Mouse (Mus musculus) spleen, postnatal 36 days (tissue): ENCODE measurements at regions not wholly inside any gene's neighbourhood (a gene's known extent, or its start where the extent isn't known, plus 50 kb on each side); places are given as distances from the start of the nearest gene placed in this dataset.
A peak's percentile ranks its signal among the peaks of the same experiment; 100 is the strongest.
"Not testable (repeated sequence)": the region's sequence is repeated elsewhere in the genome, so short reads cannot be mapped to it uniquely, and the experiment has no call there.

Experiments used
- DNase-seq, 2 experiments: peaks; one replicate each; pipeline ENCODE4 v3.0.0; 2022; ENCODE audit warnings: low spot score in 2 of 2, mixed read lengths in 1 of 2

DNA sequence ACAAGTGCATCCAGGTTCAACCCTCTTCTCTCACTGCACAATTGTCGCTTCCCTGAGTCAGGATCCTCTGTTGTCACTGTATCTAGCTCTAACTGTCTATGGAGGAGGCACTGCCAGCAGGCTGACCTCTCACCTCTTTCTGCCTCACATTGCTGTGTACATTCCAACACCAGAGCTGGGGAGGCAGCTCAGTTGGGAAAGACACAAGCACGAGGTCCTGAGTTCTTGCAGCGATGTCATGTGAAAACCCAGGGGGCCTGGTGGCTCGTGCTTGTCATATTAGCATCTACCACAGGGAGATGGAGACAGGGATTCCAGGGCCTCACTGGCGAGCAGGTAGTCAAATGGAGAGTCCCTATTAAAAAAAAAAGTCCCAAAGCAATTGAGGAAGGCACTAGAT lies 334.2 kb downstream of the Diras2 start:
- DNase-seq, result no peak

DNA sequence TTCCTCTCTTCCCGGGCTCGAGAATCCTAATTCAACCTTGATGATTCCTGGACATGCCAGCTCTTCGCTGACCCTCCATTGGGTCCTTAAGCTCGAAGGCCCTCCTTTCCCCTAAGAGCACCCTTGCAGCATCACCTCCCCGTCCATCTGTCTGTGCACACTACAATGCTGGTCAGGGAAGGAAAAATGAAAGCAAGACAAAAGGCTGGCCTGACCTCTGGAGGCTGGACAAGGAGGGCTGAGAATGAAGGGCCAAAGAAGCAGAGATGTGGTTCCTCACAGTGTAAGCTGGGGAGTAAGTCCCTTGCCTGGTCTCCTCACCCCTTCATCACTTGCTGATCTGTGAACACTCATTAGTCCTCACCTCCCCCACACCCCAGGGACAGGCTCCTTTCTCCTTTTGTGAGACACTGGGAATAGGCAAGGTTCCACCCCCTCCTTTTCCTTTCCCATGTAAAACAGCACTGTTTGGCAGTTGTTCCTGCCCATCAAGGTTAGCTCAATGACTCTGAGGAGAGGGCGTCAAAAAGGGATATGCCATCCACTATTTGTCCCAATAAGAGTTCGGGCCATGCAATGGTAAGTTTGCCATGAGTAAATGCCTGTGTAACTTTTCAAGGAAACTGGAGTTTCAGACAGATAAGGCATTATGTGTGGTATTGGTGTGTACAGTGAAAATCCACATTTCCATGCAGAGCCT lies 332.3 kb downstream of the Diras2 start:
- no peak for DNase-seq

DNA sequence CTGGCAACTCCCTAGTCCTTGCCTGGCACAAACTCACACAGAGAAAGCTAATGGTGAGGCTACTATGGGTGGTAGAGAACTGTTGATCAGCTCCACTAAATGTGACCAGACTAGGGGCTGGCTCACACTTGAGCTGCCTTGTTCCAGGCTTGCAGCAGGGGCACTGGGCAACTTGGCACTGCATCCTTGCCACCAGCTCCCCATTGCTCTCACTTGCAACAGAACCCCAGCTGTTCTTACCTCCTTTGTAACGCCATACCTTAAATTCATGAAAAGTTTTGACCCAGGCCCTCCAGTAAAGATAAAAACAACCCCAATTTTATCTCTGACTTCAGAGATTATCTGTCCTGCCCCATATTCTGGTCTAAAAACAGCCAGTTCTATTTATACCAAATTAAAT lies 328.7 kb downstream of the Diras2 start:
- no peak for DNase-seq

DNA sequence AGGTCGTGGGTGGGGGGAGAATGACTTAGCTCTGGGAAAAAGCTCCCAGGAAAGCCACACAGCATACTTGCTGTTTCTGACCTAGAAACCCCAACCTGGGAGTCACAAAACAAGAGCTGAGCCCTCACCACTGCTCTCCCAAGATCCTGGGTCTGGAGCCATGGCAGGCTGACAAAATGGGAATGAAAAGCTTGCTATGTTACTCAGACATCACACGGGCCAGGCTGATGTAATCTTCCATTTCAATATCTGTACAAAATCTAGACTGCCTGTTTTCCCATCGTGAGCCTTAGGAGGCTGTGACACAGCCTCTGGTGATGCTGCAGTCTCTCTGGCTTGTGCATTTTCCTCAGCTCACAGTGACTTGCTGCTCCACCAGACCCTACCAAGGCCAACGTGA lies 325.1 kb downstream of the Diras2 start:
- DNase-seq, result no peak

DNA sequence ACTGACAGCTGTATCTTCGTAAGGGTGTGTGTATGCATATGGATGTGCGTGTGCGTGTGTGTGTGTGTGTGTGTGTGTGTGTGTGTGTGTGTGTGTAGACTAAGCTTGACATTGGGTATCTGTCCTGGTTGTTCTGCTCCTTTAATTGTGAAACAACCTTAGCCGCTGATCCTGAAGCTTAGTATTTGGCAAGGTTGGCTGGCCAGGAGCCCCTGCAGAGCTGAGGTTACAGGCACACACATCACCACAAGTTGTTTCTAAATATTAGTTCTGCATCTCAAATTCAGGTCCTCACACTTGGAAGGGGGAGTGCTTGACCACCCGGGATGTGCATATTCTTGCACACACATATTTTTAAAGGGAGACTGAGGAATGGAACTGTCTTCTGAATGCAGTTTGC lies 314.7 kb downstream of the Diras2 start:
- DNase-seq, result no peak

DNA sequence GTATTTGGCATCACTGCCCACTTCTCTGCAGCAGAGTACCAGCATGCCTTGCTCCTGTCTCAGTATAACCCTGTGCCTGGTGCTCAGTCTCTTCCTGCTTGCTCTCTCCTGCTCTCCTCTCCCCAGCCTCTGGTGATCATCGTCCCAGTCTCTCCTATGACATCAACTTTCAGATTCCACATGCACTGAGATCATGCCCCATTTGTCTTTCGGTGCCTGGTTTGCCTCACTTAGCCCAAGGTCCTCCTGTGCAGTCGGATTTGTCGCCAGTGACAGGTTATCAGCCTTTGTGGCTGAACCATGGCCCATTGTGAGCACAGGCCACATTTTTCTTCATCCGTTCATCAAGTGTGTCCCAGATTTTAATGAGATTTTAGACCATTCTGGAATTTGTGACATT lies 314.0 kb downstream of the Diras2 start:
- no peak for DNase-seq

DNA sequence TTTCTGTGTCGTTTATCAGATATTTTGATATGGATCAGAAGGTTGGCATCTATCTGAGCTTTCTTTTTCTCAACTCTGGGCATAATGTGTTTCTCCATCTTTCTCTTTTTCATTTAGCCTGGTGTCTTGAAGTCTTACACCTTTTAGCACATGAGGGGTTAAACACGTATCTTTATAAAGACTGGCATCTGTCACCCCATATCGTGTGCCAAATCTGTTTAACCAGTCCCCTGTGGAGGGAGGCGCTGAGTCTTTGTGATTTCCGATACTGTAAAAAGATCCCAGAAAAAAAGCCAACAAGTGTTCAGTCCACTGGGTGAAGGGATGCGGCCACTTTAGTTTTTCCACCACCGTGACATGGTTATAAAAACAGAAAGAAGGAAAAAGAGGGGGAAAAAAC lies 313.3 kb downstream of the Diras2 start:
- DNase-seq, result no peak

DNA sequence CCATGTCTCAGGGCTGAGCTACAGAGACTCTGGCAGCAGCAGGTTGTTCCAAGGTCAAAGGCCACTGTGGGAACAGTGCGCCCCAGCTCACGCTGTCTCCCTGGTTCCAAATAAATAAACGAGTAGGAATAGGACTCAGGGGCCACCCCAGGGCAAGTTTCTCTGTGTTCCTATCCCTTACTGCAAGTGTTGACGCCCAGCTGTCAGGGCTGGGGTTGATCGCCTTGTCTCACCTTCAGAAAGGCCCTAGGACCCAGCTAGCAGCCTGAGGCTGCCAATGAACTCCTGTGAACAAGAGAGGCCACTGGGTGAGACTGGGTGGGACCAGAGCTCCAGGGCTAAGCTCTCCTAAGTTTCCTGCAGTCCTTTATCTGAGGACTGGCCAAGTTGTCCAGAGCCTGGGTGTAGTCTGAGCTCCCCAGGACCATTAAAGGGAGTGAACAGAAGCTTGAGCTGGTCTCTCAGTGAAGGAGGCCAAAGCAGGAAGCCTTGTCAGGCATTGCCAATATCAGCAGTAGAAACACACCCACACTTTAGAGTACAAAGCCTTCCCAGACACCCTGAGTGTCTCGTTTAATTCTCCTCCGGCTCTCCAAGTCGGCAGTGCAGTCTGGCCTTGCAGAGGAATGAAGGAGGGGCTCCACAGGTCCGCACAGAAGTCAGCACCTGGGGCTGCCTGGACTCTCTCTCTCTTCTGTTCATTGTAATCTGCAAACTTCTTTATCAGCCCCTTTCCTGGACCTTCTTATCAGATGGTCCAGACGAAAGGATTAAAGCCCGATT lies 308.6 kb downstream of the Diras2 start:
- no peak for DNase-seq

DNA sequence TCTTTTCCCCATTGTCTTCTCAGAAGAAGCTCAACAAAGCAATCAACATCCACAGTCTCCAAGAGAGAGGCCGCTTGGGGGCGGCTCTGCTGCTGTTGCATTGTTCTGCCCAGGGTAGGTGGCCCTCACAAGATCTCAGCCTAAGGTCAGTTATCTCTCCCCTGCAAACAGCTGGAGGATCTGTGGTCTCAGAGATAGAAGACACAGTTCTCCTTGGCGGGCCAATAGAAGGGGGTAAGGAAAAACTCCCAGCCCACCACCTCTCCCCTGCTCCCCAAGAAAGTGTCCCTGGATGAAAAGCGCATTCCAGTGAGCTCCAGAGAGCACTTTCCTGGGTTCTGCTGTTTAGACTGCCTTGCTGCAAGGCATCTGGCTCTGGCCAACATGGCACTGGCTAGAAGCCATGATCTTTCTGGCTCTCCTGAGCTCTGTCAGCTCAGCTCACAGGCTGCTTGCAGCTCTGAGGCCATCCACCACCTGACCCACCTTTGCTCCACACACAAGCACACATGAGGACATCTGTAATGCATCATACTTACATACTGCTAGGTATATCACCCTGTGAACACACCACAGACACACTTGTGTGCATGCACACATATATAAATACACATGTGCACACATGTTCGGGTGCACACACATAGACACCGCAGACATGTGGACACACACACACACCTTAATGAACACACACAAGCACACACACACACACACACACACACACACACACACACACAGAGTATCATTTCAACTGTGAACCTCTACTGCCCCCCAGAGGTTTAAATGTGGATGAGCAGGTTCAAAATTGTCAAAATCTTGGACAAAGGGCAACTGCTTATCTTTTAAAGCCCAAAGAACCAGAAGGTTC lies 307.7 kb downstream of the Diras2 start:
- DNase-seq, result peak in 1 of 2 experiments; percentile 22

DNA sequence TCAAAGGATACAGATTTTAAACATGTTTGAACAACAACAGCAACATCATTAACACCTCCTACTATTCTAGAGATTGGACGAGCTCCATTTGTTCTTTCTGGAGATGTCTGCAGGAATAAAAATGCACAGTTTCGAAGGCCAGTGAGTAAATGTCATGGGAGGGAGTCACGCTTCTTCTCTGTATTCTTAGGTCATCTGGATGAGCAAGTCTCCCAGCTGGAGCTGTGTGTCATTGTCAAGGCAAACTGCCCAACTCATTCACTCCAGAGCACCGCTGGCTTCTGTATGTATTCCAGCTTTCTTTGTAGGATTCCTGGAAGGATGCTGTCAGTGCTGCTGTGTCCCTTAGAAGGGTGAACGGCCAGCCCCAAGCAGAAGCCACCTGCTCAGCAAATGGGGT lies 297.1 kb downstream of the Diras2 start:
- DNase-seq, result no peak

DNA sequence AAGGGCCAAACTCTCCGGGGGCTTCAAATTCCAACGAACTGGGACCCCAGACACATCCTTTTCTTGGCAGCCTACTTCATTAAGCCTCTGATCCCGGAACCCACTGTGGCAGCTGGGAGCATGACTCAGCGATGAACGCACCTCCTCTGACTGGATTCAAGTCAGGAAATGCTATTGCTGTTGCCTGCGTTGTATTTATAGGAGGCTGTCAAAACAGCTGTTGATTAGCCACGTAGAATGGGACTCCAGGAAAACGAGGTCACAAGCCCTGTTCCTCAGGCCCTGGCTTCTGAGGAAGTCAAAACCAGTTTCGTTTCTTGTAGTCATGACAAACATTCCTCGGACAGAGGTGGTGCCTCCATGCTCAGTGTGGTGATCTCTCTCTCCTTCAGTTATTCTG lies 295.0 kb downstream of the Diras2 start:
- no peak for DNase-seq

DNA sequence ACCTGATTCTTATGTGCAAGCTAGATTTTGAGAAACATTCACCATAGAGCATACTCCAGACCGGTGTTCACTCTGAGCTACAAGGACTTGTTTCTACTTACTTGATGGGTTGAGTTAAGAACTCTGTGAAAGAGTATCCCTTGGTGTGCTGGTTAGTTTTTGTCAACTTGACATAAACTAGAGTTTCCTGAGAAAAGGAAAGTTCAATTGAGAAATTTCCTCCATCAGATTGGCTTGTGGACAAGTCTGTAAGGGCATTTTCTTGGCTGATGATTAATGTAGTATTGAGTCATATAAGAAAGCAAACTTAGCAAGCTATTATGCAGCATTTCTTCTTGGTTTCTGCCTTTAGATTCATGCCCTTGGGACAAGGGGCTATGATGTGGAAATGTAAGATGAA lies 291.5 kb downstream of the Diras2 start:
- DNase-seq, result no peak

DNA sequence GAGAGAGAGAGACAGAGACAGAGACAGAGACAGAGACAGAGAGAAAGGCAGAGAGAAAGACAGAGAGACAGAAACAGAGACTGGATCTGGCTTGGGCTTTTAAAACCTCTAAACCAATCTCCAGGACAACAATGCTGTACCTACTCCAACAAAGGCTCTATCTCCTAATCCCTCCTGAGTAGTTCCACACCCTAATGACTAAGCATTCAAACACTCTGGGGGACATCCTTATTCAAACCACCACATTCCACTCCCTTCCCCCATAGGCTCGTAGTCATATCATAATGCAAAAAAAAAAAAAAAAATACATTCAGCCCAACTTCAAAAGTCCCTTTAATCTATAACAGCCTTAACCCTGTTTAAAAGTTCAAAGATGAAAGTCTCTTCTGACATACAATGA lies 289.3 kb downstream of the Diras2 start:
- no peak for DNase-seq

DNA sequence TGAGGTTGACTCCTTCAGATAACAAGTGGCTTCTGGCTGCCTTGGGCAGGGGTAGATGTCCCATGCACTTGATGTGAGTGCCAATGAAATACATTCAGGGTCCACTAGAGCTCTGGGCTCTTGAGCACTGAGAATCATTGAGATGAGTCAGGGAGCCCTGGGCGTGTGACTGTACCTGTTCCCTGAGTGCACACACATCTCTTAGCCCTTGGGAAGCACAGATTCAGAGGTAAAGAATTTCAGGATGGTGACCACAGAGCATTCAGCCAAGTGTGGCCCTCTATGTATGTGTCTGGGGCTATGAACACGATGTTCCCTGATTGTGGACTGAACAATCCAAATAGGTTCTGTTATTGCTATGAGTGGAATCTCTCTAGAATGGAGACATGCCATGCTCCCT lies 281.6 kb downstream of the Diras2 start:
- DNase-seq, result no peak

DNA sequence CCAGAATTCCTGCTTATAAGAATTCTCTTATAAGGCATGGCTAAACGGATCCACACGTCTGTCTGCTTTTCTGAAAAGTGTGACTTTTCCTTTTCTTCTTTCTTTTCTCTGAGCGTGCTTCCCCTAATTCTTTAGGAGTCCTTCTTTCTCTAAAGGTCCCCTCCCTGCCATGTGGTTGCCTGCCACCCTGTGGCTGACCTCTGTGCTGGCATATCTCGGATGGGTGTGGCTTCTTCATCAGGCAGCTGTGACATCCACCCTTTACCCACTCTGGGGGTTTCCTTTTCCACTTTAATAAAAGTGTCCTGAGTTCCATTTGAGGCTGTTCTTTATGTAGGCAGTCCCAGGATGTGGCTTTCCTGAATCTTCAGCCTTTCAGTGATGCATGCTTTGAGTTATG lies 280.7 kb downstream of the Diras2 start:
- DNase-seq, result peak in 1 of 2 experiments; percentile 19

DNA sequence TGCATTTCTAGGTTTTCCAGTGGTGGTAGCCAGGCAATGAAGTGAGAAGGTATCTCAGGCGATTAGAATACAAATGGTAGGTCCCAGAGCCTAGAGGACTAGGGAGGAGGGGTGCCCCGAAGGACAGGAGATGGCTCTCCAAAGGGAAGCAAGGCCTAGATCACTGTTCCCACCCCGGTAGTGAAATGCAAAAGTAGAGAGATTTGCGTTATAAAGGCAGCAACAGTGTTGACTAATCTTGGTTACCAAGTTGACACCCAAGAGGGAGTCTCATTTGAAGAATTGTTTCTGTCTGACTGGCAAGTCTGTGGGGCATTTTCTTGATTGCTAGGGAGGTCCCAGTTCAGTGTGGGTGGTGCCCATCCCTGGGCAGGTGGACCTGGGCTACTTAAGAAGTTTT lies 278.8 kb downstream of the Diras2 start:
- DNase-seq, result no peak

DNA sequence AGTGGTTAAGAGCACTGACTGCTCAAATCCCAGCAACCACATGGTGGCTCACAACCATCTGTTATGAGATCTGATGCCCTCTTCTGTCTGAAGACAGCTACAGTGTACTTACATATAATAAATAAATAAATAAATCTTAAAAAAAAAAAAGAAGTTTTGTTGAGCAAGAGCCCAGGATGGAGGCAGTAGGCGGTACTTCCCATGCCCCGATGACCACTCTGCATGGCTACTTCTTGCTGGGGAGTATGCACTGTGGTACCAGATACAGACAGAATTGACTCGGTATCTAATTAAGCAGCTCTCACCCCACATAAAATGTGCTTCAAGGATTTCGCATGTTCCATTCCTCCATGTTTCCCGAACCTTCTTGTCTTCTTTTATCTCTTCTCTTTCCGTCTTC lies 278.4 kb downstream of the Diras2 start:
- not testable (repeated sequence) for DNase-seq

DNA sequence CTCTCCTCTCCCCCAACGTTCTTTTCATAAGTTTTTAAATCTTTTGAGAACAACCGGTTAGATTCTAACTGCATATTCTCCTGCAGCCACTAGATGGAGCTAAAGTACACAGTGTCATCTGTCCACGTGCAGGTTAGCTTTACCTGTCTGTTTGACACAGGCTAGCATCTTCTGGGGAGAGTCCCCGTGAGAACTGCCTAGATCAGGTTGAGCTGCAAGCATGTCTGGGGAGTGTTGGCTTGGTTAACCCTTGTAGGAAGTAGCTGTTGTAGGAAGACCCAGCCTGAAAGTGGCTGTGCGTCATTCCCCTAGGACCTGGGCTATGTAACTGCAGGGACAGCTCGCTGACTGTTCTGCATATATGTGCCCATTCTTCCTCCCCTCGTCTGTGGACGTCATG lies 277.9 kb downstream of the Diras2 start:
- DNase-seq, result peak in 1 of 2 experiments; percentile 30

DNA sequence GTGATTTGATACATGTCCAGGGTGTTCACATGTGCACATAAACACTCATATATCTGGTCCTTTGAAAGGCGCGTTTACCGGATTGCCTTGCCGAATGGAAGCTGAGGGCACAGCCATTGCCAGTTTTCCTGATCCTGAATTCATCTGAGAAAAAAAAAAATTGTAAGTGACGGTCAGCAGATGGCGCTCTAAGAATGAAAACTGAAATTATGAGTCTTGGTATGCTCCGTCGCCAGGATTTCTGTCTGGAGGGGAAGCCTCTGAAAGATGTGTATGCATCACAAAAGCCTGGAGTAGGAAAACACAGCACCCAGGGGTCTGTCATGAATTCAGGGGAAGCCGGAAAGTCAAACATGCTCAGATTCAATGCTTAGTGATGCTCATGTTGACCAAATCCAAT lies 276.9 kb downstream of the Diras2 start:
- DNase-seq, result no peak

DNA sequence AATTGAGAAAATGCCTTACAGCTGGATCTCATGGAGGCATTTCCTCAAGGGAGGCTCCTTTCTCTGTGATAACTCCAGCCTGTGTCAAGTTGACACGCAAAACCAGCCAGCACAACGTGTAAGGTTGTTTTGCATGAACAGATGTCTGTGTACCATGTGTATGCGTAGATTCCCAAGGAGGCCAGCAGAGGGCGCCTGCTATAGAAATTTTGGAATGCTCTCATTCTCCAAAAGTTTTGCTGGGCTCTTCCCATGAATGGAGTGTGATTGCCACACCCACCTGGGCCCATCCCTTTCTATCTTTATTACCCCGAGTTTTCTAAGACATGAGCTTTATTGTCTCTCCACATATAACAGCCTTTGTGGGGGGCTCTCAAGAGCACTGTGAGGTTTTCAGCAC lies 275.4 kb downstream of the Diras2 start:
- no peak for DNase-seq

DNA sequence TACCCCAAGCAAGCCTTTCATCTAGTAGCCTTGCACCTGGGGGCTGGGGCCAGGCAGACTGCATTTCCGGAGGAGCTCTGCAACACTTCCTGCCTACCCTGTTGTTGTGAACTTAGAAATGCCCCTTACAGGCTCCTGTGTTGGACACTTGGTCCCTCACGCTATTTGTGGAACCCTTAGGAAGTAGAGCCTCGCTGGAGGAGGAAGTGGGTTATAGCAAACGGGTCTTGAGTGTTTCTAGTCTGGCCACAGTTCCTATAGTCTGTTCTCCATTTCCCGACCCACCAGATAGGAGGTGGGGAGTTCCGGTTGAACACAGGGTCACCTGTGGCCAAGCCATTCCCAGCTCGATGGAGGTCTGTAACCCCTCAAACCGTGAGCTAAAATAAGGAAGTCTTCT lies 272.7 kb downstream of the Diras2 start:
- no peak for DNase-seq

DNA sequence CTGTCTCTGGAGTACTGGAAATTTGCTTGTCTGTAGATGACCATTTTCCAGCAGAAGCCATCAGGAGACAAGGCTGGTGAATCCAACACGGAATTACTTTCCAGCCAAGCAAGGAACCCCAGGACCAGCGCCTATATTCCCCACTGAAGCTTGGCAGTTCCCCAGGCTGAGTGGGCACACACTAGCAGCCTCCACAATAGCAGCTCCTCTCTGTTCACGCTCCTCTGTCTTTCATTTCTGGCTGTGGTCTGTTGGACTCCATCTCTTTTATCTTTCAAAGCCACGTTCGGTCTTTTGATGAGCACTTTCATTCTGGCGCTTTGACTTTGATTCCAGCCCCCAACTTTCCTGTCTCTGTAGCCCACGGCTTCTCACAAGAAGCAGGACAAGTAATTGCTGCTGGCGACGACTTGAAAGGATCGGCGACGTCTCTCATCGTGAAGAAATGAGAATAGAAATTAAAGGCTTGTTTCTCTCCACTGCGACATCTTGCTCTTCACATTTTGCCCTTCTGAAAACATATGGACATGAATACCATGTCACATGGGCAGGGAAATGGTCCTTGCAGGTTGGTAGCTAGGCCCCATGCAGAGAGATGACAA lies 268.0 kb downstream of the Diras2 start:
- DNase-seq, result no peak
